Mouse (Mus musculus) spleen, adult 12 weeks (tissue): ENCODE results near the gene Prmt7.
"Not testable (repeated sequence)": the region's sequence is repeated elsewhere in the genome, so short reads cannot be mapped to it uniquely, and the experiment has no call there.

Experiments used
- DNase-seq: peaks from one replicate; pipeline ENCODE4 v3.0.0; 2022; ENCODE audit warnings: low spot score

The Prmt7 gene

DNA sequence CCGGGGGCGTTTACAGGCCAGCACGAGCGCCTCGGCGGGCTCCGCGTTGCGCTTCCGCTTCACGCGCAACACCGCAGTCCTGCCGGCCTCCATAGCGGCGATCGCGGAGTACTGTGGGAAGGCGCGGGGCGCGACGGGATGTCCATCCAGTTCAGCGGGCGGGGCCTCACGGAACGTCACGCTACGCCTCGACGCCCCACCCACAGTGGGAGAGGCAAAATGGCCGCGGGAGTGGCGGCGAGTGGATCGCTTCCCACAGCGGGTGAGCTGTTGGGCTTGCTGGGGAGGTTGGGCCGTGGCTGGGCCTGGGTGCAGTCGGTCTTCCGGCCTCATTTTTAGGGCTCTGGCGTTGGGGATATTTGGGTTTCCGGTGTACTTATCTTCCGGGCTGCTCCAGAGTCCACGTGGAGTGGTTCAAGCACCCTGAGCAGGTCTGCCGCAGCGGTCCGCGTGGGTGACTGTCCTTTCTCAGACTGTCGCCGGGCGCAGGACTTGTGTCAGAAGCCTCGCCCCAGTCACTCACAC, at the start of gene Prmt7, which contains the start of gene Slc7a6os:
TSS of gene Prmt7 (plus strand) at position 116 of the 525 bp plus-strand sequence.
TSS of gene Slc7a6os (minus strand) at position 115 of the 525 bp plus-strand sequence.
- DNase-seq: peak; percentile 92

DNA sequence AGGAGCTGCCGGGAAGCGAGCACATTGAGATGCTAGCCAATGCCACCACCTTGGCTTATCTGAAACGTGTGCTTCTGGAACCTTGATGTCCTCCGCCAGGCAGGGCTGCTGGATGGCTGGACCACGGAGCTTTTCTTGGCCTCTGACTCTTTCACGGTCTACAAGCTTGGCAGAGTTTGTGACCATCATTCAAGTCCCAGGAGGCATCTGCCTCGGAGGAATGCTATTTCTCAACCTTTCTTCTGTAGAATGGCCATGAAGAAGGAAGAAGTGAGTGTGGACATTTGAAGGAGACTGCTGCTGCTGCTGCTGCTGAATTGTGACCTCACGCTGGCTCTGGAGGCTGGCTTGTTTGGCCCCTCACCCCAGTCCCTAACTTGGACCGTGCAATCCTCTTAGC, 47.5 kb upstream of the Prmt7 start:
- no peak for DNase-seq

DNA sequence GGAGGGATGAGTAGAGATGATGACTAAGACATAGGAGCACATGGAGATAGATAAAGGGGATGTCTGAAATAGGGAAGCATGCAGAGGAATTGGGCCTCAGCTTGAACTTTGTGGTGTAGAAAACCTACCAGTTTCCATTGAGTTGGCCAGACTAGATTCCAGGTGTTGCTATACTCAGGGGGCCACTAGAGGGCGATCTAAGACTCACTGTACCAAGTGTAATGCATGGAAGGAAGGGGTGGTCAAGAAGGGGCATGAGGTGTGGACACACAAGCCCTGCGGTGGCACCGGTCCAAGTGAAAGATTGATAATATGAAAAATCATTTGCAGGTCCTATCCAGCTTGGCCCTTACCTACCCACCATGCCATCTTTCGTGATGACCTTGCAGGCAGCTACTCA, 45.3 kb upstream of the Prmt7 start:
- peak; percentile 56 for DNase-seq

DNA sequence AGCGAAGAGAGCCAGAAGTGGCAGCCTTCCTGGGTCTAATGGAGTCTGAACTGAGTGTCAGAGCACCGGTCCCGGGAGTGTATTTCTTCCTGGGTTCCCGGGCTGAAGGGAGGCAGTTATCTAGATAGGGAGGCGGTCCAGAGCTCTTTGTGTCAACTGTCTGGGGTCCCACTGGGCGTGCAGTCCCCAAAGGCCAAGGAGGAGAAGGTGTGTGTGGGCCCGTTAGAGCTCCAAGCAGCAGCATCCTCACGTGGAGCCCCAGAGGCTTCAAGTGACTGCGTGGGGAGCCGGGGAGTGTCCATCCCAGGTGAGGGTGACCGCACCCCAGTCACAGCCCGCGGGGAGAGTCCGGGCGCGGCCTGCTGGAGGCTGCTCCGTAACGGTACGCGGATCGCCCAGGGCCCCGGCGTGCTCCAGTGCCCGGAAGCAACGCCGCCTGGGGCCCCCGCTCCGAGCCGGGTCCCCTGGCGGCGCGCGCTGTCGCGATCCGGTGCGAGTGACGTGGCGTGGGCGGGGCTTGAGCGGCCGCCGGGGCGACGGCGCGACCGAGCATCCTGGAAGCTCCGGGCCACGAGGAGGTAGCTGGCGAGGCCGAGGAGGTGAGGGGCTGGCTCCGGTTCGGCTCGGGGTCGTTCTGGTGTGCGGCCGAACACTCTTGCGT, 42.2 kb upstream of the Prmt7 start, which contains the start of gene Slc7a6:
TSS of gene Slc7a6 (plus strand) at position 502 of the 661 bp plus-strand sequence.
- peak; percentile 77 for DNase-seq

DNA sequence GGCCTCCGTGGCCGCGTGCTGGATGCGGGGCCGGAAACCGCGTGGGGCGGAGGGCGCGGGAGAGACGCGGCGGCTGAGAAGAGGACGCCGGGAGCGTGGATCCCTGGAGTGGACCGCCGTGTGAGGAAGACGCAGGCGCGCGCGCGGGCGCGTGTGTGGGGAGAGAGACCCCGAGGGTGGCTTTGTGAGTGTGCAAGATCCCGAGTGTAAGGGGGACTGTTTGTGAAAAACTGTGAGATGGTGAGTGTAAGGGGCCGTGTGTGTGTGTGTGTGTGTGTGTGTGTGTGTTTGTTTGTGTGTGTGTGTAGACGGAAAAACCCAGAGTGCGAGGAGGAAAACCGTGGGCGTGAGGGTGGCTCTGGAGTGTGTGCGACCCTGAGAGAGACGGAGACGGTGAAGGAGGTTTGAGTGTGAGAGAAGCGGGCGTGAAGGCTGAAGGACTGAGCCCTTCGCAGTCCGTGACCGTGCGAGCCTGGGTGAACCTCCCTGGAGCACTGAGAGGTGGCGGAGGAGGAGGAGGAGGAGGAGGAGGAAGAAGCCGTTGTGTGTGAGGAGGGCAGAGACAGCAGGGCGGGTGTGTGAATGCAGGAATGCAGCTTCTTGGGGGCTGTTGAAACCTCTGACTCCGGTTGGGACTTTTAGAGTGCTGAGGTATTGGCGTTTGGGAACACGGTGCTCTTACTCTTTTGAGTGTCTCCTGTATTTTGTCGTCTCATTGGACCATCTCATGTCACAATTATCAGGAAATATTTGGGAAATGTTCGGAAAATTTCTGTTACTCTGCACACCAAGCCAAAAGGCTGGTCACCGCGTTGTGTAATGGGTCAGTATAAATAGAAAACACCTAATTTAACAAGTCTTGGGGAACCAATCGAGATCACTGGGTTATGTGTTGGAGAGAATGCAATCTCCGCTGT, 41.5 kb upstream of the Prmt7 start:
- peak; percentile 8 for DNase-seq

DNA sequence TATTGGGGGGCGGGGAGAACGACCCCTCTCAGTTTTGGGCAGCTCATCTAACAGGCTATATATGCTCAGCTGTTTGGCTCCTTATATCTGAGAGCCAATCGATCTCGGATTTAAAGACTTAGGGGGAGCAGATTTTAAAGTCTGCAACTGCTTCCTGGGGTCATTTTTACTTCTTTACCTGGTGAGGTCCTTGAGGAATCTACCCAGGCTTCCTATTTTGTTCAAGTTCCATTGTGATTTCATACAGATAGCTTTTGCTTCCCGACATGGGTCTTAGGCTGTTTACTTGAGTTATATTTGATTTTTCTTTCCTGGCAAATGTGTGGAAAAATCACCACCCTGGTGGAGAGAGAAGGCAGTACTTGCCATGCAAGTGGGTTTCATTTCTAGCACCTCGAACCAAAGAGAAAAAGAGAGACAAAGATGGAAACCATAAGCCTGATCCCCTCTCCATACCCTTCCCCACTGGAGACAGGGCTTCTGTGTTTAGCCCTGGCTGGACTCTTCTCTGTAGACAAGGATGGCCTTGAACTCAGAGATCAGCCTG, 40.7 kb upstream of the Prmt7 start:
- DNase-seq: no peak

DNA sequence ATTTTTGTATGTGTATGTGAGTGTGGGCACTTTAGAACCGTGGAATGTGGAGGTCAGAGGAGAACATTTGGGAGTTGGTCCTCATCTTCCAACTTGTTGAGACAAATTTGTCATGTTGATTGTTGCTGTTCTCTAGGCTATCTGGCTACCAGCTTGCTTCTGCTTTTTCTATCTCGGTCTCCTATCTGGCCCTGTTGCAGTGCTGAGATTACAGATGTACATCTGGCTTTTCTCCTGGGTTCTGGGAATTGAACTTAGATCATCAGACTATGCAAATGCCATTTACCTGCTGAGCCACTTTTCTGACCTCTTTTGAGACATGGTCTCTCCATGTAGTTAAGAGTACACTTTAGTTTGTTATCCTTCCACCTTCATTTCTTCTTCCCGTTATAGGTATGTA, 37.2 kb upstream of the Prmt7 start:
- DNase-seq: no peak

DNA sequence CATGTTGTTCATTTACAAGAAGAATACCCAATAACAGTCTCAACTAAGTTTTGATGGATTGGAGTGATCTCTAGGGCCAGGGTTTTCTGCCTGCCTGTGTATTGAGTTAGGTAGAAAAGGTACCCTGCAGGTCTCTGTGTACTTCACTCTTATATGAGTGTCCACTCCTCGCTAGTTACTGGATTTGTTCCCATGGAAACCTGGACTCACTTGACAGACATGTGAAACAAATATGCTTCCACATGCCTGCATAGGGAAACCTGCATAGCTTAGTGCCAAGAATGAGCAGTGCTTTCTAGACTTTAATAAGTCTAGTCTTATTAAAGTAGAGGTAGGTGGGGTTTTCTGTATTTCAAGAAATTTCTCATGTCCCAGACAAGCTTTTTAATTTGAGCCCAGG, 33.8 kb upstream of the Prmt7 start:
- DNase-seq: no peak

DNA sequence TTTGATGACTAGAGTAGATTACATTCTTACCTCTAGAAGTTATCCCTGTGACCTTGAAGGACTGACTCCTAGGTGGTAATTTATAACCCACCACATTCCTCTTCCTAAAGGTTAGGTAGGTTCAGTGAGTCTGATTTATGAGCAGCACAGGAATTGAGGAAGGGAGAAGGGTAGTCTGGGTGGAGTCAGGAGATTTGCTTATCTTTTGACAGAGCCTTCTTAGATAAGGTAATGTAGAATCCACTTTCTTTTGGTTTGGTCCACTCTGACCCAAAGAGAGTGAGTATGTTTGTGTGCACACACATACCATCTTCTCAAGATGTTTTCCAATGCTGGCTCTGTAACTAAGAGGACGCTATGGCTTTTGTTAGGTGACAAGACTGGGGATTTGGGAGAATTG, 33.1 kb upstream of the Prmt7 start:
- DNase-seq: no peak

DNA sequence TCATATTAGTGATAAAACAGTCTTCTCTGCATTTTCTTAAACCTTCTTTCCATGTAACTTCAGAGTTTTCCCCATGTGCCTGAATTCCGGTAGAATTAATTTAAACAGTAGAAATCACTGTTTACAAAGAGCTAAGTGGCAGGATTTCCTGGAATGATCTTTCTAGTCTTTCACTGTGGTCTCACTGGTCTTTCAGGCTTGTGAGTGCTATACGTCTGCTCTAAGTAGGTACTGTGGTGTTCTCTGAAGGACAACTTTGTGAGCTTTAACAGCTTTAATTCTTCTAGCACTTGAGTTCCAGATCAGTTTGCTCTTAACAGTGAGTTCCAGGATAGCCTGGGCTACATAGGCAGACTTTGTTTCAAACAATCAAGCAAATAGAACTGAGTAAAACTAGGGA, 32.3 kb upstream of the Prmt7 start:
- DNase-seq: no peak

DNA sequence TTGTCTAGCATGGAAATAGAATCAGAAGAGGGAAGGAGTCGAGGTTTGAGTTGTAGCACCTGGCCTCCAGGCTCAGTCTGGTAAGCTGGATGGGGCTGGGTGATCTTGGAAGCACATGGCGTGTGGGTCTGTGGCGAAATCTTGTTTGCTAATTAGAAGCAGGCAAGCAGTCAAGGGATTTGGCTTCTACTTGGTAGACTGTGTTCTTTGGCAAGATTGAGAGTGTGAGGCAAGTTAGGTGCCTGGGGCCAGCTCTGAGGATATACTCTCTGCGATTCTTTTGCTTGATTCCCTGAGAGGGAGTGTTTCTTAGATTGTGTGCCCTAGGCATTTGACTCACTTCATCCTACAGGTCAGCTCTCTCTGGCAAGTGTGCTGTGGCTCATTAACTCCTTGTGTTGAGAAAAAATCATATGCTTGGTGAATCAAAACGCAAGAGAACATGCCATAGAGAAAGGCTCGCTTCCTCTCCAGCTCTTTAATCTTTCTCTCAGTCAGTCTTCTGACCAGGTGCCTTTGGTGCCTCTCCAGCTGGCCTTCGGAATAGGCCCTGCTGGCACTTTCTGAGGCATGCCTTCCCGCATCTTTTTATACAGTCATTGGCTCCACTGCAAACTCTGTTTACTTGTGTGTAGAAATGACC, 25.0 kb upstream of the Prmt7 start:
- no peak for DNase-seq

DNA sequence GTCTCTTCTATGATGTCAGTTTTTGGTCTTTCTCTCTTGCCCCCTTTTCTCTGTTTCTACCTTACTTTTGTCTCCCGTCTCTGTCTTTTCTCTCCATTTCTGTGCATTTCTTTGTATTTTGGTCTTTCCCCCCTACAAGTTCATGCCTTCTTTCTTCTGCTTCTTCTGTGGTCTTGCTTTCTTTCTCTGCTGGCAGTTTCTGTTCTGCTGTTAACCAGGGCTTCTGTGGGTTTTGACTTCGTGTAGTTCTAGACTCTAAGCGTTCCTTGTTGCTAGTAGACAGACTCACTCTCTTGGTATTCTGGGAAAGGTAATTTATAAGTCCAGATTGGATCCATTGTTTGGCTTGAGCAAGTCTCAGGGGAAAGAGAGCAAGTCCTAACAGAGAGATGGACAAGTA, 24.3 kb upstream of the Prmt7 start:
- DNase-seq: no peak

DNA sequence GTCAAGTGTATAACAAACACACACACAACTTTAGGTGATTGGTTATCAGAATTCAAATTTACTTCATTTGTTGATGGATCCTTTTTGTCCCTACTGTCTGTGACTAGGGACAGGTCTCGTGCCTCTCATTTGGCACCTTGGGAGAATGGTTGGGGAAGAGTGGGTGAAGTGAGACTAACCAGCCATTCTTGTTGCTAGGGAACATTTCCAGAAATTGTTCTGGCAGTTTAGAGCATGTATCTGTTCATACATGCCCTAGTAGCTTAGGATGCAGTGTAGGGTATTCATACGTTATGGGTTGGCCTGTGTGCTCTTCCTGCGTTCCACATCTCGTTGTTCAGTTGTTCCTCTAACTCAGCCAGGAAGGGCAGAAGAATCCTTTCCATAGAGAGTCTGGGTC, 21.6 kb upstream of the Prmt7 start:
- DNase-seq: no peak

DNA sequence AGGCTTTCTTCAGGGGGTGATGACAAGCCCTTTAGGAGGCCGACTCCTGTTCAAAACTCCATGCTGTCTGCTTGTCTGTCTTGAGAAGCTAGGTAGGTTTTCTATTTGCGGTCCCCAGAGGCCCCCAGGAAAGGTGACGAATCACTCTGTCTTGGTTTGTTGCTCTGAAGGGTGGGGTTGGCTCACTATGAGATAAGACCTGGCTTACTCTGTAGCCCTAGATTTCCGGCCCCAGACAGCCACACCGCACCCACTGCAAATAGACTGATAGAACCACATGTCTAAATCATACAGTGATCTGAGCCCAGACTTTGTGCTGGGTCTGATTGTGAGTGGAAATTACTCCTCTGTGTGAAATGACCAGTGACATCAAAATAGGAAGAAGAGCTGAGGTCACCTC, 19.1 kb upstream of the Prmt7 start:
- no peak for DNase-seq

DNA sequence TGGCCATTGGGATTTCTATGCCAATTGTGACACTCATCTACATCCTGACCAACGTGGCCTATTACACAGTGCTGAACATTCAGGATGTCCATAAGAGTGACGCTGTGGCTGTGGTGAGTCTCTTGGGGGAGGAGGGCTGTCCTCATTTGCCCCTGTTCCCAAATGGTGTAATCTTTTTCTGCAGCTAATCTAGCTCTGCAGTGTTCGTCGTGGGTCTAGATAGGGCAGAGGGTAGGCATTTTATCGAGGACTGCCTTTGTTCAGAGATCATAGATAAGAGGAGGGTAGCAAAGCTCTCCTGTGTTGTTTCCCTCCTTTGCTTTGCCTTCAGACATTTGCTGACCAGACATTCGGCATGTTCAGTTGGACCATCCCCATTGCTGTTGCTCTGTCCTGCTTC, 17.6 kb upstream of the Prmt7 start:
- no peak for DNase-seq

DNA sequence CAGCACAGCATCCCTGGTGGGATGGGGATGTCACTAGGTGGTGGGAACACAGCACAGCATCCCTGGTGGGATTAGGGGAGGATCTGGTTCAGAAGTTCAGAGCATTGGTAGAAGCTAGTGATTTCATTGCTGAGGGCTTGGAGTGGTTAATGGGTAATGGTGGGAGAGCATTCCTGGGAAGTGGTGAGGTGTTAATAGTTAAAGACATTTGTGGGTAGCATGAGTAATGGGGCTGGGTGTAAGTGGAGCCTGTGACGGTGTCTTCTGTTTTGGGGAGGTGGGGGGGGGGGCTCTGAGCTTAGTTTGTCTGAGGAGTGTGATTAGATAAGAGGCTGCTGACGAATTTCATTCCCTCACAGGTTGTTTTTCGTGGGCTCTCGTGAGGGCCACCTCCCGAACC, 16.7 kb upstream of the Prmt7 start:
- no peak for DNase-seq

DNA sequence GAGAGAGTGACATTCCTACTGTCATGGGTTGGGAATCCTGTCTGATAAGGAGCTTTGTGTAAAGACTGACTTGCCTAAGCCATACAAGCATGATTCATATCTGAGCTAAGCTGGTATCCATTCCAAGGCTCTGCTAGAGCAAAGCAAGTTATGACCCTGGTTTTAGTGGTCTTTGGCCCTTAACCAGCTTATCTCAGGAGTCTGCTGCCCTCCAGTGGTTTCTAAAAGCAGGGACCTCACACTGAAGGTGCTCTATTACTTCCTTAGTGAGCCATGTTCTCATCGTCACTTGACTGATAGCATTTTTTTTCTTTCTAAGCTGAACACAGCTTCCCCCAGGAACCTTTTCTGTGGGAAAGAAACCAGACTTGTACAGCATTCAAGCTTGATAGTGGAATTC, 12.0 kb upstream of the Prmt7 start:
- no peak for DNase-seq

DNA sequence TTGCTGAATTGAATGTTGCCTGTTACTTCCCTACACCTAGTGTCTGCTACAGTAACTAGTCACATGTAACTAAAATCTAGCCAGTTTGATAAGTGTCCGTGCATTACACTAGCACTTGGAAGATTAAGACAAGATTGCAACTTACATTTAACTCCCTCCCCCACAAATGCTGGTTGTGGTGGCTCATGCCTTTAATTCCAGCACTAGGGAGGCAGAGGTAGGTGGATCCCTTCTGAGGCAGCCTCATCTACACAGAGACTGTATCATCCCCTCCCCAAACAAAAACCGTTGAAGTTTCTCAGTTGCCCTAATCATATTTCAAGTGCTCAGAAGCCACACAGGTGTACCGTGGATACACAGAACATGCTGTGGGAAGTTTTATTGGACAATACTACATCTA, 11.1 kb upstream of the Prmt7 start:
- DNase-seq: not testable (repeated sequence)

DNA sequence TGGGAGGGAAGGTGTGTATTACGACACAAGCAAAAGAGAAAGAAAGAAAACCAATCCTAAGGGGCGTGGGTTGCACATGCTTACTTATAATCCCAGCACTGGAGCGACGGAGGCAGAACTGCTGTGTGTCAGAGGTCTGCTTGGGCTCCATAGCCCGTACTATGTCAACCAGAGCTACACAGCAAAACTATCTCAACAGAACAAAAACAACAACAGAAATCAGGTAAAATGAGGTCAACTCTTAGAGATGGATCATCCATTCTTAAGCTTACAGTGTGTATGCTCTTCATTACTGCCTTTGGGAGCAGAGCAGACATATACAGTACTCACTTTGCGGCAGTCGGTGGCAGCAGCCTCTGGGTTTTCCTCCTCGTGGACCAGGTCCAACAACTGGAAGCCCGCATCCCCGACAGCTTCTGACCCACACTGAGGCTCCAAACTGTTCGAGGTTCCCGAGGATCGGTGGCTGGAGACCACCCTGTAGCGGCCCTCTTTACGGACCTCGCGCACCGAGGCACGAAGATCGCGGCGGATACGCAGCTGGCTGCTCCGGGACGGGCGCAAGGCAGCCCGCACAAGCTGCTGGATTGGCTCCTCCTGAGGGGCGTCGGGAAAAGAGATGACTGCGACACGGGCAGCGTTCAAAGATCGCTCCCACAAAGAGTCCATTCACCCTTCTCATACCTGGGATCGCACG, 553 bp upstream of the Prmt7 start:
- peak; percentile 2 for DNase-seq

DNA sequence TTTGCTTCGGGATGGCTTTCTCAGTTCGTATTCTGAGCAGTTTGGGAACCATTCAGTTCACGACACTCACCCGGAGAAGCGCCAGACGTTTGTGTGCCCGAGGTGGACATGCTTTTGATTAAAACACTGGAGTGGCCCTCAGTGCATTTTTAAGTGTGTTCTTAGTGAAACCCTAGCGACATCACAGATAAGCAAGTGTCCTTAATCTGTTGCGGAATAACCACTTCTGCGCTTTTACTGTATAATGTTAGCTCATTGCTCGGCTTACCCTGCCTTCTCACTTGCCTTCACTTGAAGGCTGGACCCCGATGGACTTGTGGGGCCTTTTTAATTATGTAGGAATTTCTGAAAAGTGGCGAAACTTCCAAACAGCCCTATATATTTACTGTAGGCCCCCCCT, 685 bp downstream of the Prmt7 start:
- no peak for DNase-seq

DNA sequence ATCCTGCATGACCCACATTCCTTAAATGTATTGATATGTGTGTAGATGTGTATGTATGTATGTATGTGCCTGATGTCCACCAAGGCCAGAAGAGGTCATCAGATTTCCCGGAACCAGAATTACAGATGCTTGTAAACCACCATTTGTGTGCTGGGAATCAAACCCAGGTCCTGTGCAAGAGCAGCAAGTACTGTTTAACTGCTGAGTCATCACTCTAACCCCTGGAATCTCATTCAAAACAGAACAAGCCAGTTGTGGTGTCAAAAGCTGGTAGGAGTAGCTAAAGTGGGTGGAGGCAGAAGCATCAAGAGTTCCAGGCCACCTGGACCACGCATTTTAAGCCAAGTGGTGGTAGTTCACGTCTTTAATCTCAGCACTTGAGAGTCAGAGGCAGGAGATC, 3.2 kb downstream of the Prmt7 start:
- DNase-seq: no peak

DNA sequence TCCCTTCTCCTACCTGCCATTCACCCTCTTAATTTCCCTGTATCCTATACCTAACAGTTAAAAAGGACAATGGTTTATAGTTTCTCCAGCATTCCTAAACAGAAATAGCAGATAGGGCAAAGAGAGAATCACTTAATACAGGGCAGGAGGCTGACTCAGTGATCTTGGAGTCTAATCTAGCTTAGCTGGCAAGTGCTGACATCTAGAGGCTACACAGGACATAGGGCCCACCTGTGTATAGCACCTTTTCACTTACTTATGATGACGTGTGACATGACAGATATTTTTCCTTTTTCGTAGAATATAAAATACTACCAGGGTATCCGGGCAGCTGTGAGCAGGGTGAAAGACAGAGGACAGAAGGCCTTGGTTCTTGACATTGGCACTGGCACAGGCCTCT, 8.9 kb downstream of the Prmt7 start:
- DNase-seq: no peak
